Mouse (Mus musculus): ENCODE measurements around the gene Tm4sf19.

- TF ChIP-seq GATA1 (IDR thresholded peaks at IDR 0.05; ENCODE audit: borderline replicate concordance, low read length), result no peak
- no peak for TF ChIP-seq CTCF (IDR thresholded peaks at IDR 0.05; ENCODE audit: low read depth, low read length)
- TF ChIP-seq TAL1 (conservative IDR thresholded peaks at IDR 0.05; ENCODE audit: low read depth, low read length), result no peak
These were observed 19.5 kb downstream of the Tm4sf19 start, which contains the start of gene Tctex1d2 for GRCm38 (mm10) chr16:32419517-32420483.
